In genomic region chr2:172345258-172345738, GRCm38 (mm10) we compare ENCODE assay signal across 8 mouse cellular contexts. TPM values are rescaled to one million over a fixed set of nuclear protein-coding genes. Genes with fewer than 3 reads are reported as not detected.
DNase-seq lines count a peak whose midpoint lies in the region; ATAC-seq and TF ChIP-seq lines count a peak whose summit lies in the region.

TSS of gene Fam210b (plus strand) at chr2:172345565.

- 1% methylated on average over 27 of the region's 35 CpGs for WGBS in forebrain, embryonic 15.5 days
- under 1% methylated on average over 33 of the region's 35 CpGs for WGBS in lung, adult 2 months

- H3K4me2 ChIP-seq in forebrain, embryonic 15.5 days (replicated peaks), result peak within 1 kb of the TSS; percentile 84

- H3K4me1 ChIP-seq in ES-E14 (ENCODE audit: control insufficient read depth in 2 of 2, insufficient read depth in 2 of 2, low read length in 2 of 2, poor library complexity in 1 of 2), result peaks cover 0 to 5% of the 10 kb centered on the region in 2 experiments; a peak in 1 of 4 replicates
- H3K4me1 ChIP-seq in forebrain, embryonic 15.5 days, result peaks cover 72% of the 10 kb centered on the region
- peaks cover 10% of the 10 kb centered on the region for H3K4me1 ChIP-seq in lung, adult 2 months (ENCODE audit: control insufficient read depth, insufficient read depth, low read length)

- ATAC-seq in forebrain, embryonic 15.5 days (replicated peaks), result peak; percentile 87
- ATAC-seq in neutrophil, adult 5-6 weeks (ENCODE audit: extremely low read depth, insufficient number of reproducible peaks, low FRiP score, poor library complexity, severe bottlenecking), result peak; percentile 95

- H3K27me3 ChIP-seq in forebrain, embryonic 15.5 days, result no peaks in the 10 kb centered on the region

- in situ Hi-C loops in ES-E14 (cut with MboI; ENCODE audit: low sequenced_read_pairs in 2 of 2, unreplicated experiment in 2 of 2), result no loop called here

- no peaks in the 10 kb centered on the region for H3K9me3 ChIP-seq in ES-E14 (ENCODE audit: control insufficient read depth, insufficient read depth, low read depth, low read length)
- H3K9me3 ChIP-seq in forebrain, embryonic 15.5 days, result no peaks in the 10 kb centered on the region

- no peaks in the 10 kb centered on the region for H3K36me3 ChIP-seq in ES-E14 (ENCODE audit: control insufficient read depth, insufficient read depth, low read length, poor library complexity, severe bottlenecking)
- no peaks in the 10 kb centered on the region for H3K36me3 ChIP-seq in forebrain, embryonic 15.5 days

- intact Hi-C loops in heart, postnatal 25 days (cut with DNase I), result no loop called here

- H3K4me3 ChIP-seq in ES-E14 (ENCODE audit: insufficient read depth in 1 of 2, low read depth in 1 of 2, low read length in 2 of 2, poor library complexity in 1 of 2, severe bottlenecking in 1 of 2), result peak within 1 kb of the TSS; percentile 84 to 95
- peak within 1 kb of the TSS; percentile 60 for H3K4me3 ChIP-seq in forebrain, embryonic 15.5 days
- peak within 1 kb of the TSS; percentile 66 for H3K4me3 ChIP-seq in lung, adult 2 months (replicated peaks; ENCODE audit: extremely low read depth, low read depth, low read length)

- H3K9ac ChIP-seq in ES-E14 (ENCODE audit: insufficient read depth, low read depth, low read length, poor library complexity, severe bottlenecking), result peak within 1 kb of the TSS; percentile 75
- H3K9ac ChIP-seq in forebrain, embryonic 15.5 days (replicated peaks), result peak within 1 kb of the TSS; percentile 70

- no peak within 1 kb of the TSS for H3K27ac ChIP-seq in ES-E14 (ENCODE audit: insufficient read depth, low read depth, low read length, poor library complexity, severe bottlenecking)
- peak within 1 kb of the TSS; percentile 81 for H3K27ac ChIP-seq in forebrain, embryonic 15.5 days (replicated peaks)

- DNase-seq in ES-E14 (ENCODE audit: low read depth, low spot score), result peak; percentile 98
- DNase-seq in cerebellum, adult 11-12 months, result peak; percentile 95
- peak; percentile 96 for DNase-seq in heart, postnatal 25 days (ENCODE audit: low spot score)
- DNase-seq in layer of hippocampus, adult 18-20 months (ENCODE audit: low spot score in 2 of 2), result peak; percentile 95 to 96
- DNase-seq in lung, adult 2 months, result peak; percentile 95
- peak; percentile 89 to 91 for DNase-seq in thymus, adult 18-20 months

- peak; percentile 88; the same call in 1 of the 2 replicates for TF ChIP-seq POLR2A in lung, adult 2 months (IDR thresholded peaks at IDR 0.05; ENCODE audit: borderline replicate concordance, extremely low read depth, low read depth, low read length)

- no peak for TF ChIP-seq CTCF in lung, adult 2 months (IDR thresholded peaks at IDR 0.05; ENCODE audit: insufficient read depth, low read length)

TF ChIP-seq in ES-E14, 5 proteins besides CTCF, POLR2A, EP300 and RAD21:
- no peak for TF ChIP-seq ZC3H11A (IDR thresholded peaks at IDR 0.05; ENCODE audit: borderline replicate concordance, low read depth, low read length)
- TF ChIP-seq MAFK (IDR thresholded peaks at IDR 0.05; ENCODE audit: insufficient read depth, low read depth, low read length), result no peak
- TF ChIP-seq ZNF384 (IDR thresholded peaks at IDR 0.05; ENCODE audit: low read depth, low read length), result no peak
- no peak for TF ChIP-seq HCFC1 (IDR thresholded peaks at IDR 0.05; ENCODE audit: borderline replicate concordance, insufficient read depth, low read length)
- TF ChIP-seq CHD2 (IDR thresholded peaks at IDR 0.05; ENCODE audit: low read depth, low read length), result no peak
TF ChIP-seq in ES-E14: peak in this region for 0.

RNA-seq across cellular contexts. Expression of gene Fam210b, which starts in this region (rescaled TPM):
- 1.6 and 2.0 TPM in 2 replicates for total RNA-seq in ES-E14 (2012; rRNA removed)
- 75.9 and 76.8 TPM in 2 replicates for polyA plus RNA-seq in forebrain, embryonic 15.5 days (2015; fragmentation: Nextera tagmentation; extraction: Ambion mirVana)
- 1 to 10 TPM; 6.1 to 6.5 TPM for total RNA-seq in heart, postnatal 25 days (2021)
- 10 to 100 TPM; 22.8 to 23.1 TPM for total RNA-seq in layer of hippocampus, adult 18-20 months (2021)
- polyA plus RNA-seq in lung, adult 2 months (2012; rRNA removed), result 21.3 and 25.4 TPM in 2 replicates
- 4.9 and 6.1 TPM in 2 replicates for total RNA-seq in neutrophil, adult 5-6 weeks (2017)
